Mouse (Mus musculus): Measurements from ENCODE around the gene Bola3. TPM values are rescaled to one million over a fixed set of nuclear protein-coding genes. Genes with fewer than 3 reads are reported as not detected.

Gene Bola3
- polyA plus RNA-seq, 1 experiment from 2014 or later, result 120 TPM

DNA sequence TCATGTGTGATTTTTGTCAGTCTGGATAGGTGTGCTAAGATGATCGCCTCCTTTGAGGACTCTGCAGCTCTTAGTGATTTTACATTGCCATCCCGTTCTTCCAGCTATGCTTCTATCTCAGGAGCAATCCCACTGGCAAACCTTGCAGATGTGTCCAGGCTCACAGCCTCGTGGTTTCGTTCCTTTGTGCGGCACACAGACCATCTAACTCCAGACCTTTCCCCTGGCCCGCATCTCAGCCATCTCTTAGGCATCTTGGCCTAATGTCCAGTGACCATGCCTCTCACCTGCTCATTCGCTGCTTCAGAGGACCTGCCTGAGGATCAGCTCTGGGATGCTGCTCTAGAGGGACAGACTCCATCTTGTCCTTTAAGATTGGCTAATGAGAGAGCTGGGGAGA is 1.2 kb downstream of the Bola3 start:
- peaks cover 14% of the 10 kb centered on the region for H3K4me1 ChIP-seq (ENCODE audit: insufficient read depth, low read depth, low read length)
- H3K36me3 ChIP-seq (ENCODE audit: insufficient read depth, low read length), result peaks cover 13% of the 10 kb centered on the region; the same call in 1 of the 2 replicates
- ATAC-seq (no peak), DNase-seq (ENCODE audit: low spot score) (no peak)
- H3K27ac ChIP-seq (ENCODE audit: low read length), result no peak overlapping the region
- 76% methylated on average over 7 of the region's 7 CpGs for WGBS
- H3K9ac ChIP-seq (replicated peaks; ENCODE audit: low read depth), result peak overlapping the region; percentile 90; the same call in 1 of the 2 replicates
- no peaks in the 10 kb centered on the region for H3K9me3 ChIP-seq (ENCODE audit: low read length)
- no peak for TF ChIP-seq EP300 (IDR thresholded peaks at IDR 0.05)
- no peak for TF ChIP-seq CTCF (IDR thresholded peaks at IDR 0.05)
- peak overlapping the region; percentile 86 for H3K4me2 ChIP-seq (replicated peaks; ENCODE audit: low read depth, low read length)
- H3K27me3 ChIP-seq (replicated peaks; ENCODE audit: insufficient read depth, low read length), result no peaks in the 10 kb centered on the region
- H3K4me3 ChIP-seq (ENCODE audit: low read depth, low read length), result 0 out of 2 replicates have a peak overlapping the region, but pooled peaks have one; percentile 72

DNA sequence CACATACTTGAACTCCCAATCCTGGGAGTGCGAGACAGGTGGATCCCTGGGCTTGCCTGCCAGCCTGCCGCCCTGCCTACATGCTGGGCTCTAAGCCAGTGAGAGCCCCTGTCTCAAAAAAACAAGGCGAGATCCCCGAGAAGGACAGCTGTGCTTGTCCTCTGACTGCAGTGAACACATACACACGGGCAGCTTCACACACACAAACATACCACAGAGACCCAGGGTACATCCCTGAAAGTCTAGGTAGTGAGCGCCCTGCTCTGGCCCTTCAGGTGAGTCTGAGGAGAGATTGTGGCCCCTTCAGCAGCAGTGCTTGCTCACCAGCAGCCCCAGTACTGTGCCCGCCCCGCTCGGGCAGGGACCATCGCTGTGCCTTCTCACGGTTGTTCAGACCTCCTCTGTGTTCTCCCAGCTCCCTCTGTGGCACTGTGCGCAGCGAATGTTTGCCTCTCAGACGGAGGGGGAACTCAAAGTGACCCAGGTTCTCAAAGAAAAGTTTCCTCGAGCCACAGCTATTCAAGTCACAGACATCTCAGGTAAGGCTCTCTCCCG is 2.0 kb downstream of the Bola3 start:
- no peak for DNase-seq (ENCODE audit: low spot score)
- no peak for TF ChIP-seq CTCF (IDR thresholded peaks at IDR 0.05)
- no peak for TF ChIP-seq EP300 (IDR thresholded peaks at IDR 0.05)
- H3K36me3 ChIP-seq (ENCODE audit: insufficient read depth, low read length), result peaks cover 13% of the 10 kb centered on the region; the same call in 1 of the 2 replicates
- H3K27ac ChIP-seq (ENCODE audit: low read length), result no peak overlapping the region
- H3K4me3 ChIP-seq (ENCODE audit: low read depth, low read length), result no peak overlapping the region
- 87% methylated on average over 16 of the region's 16 CpGs for WGBS
- peaks cover 14% of the 10 kb centered on the region for H3K4me1 ChIP-seq (ENCODE audit: insufficient read depth, low read depth, low read length)
- H3K9ac ChIP-seq (replicated peaks; ENCODE audit: low read depth), result no peak overlapping the region
- no peak for ATAC-seq
- no peak overlapping the region for H3K4me2 ChIP-seq (replicated peaks; ENCODE audit: low read depth, low read length)
- no peaks in the 10 kb centered on the region for H3K27me3 ChIP-seq (replicated peaks; ENCODE audit: insufficient read depth, low read length)
- H3K9me3 ChIP-seq (ENCODE audit: low read length), result no peaks in the 10 kb centered on the region

DNA sequence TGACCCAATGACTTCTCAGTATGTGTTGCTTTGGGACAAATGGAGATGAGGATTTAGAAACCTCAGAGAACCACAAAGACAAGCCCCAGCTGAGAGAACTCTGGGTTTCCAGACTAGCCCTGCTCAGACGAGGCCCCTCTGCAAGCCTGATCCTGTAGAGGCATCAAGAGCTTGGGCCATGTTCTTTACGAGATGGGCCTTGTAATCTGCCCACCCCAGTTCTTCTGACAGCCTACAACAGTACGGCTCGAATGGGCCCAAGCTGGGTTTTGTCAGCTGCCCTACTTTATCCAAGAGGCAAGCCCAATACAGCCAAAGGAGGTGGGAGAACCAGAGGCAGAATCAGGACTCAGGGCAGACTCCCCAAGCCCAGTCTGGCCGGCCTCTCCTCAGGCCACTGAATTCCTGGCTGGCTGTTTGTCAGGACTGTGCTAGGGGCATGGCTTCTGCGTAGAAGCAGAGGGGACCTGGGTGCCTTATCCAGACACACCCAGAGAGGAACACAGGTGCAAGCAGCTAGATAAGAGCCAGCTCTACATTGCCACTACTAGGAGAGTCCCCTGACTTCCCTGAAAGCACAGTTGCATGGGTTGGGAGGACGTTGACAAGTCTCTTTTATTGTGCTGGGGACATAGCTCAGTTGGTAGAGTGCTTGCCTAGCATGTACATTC is 2.7 kb downstream of the Bola3 start:
- no peak overlapping the region for H3K9ac ChIP-seq (replicated peaks; ENCODE audit: low read depth)
- peaks cover 13% of the 10 kb centered on the region; the same call in 1 of the 2 replicates for H3K36me3 ChIP-seq (ENCODE audit: insufficient read depth, low read length)
- no peak overlapping the region for H3K4me2 ChIP-seq (replicated peaks; ENCODE audit: low read depth, low read length)
- no peaks in the 10 kb centered on the region for H3K9me3 ChIP-seq (ENCODE audit: low read length)
- H3K27me3 ChIP-seq (replicated peaks; ENCODE audit: insufficient read depth, low read length), result no peaks in the 10 kb centered on the region
- no peak for ATAC-seq
- H3K27ac ChIP-seq (ENCODE audit: low read length), result no peak overlapping the region
- no peak overlapping the region for H3K4me3 ChIP-seq (ENCODE audit: low read depth, low read length)
- DNase-seq (ENCODE audit: low spot score), result no peak
- TF ChIP-seq CTCF (IDR thresholded peaks at IDR 0.05) (no peak), EP300 (IDR thresholded peaks at IDR 0.05) (no peak)
- 76% methylated on average over 7 of the region's 7 CpGs for WGBS
- peaks cover 14% of the 10 kb centered on the region for H3K4me1 ChIP-seq (ENCODE audit: insufficient read depth, low read depth, low read length)

DNA sequence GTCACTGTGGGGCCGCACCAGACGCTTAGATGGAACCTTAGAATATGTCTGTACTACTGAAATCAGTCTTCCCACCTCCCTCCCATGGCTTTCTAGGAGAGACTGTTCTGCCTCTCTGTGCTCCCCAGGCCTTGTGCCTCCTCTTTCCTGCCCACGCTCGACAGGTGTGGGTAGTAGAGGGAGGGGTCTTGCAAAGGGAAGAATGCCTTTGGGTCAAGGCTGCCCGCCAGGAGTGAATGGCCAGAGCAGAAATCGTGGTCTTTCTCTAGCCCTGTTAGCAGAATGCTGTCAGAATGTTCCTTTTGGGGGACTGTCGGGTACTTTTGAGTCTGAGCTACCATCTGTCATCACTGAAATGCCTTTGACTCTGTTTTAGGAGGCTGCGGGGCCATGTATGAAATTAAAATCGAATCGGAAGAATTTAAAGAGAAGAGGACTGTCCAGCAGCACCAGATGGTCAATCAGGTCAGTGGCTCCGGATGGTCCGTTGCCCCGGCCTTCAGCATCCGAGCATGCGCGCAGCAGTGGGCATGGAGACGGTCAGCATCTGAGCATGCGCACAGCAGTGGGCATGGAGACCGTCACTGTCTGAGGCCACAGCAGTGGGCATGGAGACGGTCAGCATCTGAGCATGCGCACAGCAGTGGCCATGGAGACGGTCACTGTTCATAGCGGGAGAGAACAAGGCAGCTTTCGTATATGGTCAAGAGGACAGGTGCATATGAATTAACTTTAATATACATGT is 3.9 kb downstream of the Bola3 start:
- Histone ChIP-seq H3K4me3 (ENCODE audit: low read depth, low read length) (no peak overlapping the region), H3K4me1 (ENCODE audit: insufficient read depth, low read depth, low read length) (peaks cover 14% of the 10 kb centered on the region), H3K4me2 (replicated peaks; ENCODE audit: low read depth, low read length) (no peak overlapping the region), H3K9ac (replicated peaks; ENCODE audit: low read depth) (no peak overlapping the region), H3K36me3 (ENCODE audit: insufficient read depth, low read length) (peaks cover 13% of the 10 kb centered on the region; the same call in 1 of the 2 replicates), H3K27me3 (replicated peaks; ENCODE audit: insufficient read depth, low read length) (no peaks in the 10 kb centered on the region), H3K9me3 (ENCODE audit: low read length) (no peaks in the 10 kb centered on the region), H3K27ac (ENCODE audit: low read length) (no peak overlapping the region)
- DNase-seq (ENCODE audit: low spot score) (no peak), ATAC-seq (no peak)
- TF ChIP-seq EP300 (IDR thresholded peaks at IDR 0.05), result no peak
- TF ChIP-seq CTCF (IDR thresholded peaks at IDR 0.05), result no peak
- 93% methylated on average over 24 of the region's 24 CpGs for whole genome bisulfite sequencing

DNA sequence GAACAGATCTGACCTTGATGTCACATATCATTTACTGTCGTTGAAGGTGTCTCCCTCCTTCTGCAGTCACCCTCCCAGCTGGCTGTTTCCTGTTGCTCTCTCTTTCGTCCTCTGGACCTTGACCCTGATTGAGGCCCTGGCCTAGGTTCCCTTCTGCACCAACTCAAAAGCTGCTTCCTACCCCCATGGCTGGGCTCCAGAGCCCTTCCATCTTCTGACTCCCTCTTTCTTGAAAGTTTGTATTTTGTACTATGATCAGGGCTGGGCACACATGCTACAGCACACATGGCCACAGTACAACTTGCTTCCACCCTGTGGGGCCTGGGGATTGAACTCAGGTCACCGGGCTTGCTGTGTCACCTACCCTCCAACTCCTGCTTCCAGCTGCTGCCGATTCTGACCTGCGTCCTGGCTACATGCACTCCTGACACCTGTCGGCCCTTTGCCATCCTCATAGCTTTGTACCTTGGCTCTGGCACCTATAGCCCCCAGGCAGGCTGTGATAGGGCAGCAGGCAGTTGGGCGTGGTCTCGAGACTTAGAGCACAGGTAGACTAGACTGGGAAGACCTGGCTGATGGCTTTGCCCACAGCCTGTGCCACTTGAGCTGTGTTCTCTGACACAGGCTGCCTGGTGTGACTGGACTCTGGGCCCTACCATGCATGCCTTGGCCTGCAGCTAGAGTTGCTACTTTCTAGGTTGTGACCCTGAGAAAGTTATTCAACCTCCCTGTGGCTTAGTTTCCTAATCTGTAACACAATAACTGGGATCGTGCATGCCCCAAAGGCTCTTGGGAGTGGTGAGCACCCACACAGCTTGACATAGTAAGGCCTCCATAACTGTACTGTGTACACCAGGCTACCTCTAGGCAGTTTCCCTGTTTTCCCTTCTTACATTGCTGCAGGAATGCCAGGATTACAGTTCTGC is 6.2 kb downstream of the Bola3 start:
- H3K9ac ChIP-seq (replicated peaks; ENCODE audit: low read depth), result no peak overlapping the region
- no peaks in the 10 kb centered on the region for H3K9me3 ChIP-seq (ENCODE audit: low read length)
- no peak for TF ChIP-seq EP300 (IDR thresholded peaks at IDR 0.05)
- peaks cover 3% of the 10 kb centered on the region for H3K4me1 ChIP-seq (ENCODE audit: insufficient read depth, low read depth, low read length)
- 80% methylated on average over 9 of the region's 9 CpGs for WGBS
- ATAC-seq (no peak), DNase-seq (ENCODE audit: low spot score) (no peak)
- H3K27ac ChIP-seq (ENCODE audit: low read length), result no peak overlapping the region
- no peak overlapping the region for H3K4me2 ChIP-seq (replicated peaks; ENCODE audit: low read depth, low read length)
- H3K36me3 ChIP-seq (ENCODE audit: insufficient read depth, low read length), result peaks cover 13% of the 10 kb centered on the region; the same call in 1 of the 2 replicates
- no peak overlapping the region for H3K4me3 ChIP-seq (ENCODE audit: low read depth, low read length)
- H3K27me3 ChIP-seq (replicated peaks; ENCODE audit: insufficient read depth, low read length), result no peaks in the 10 kb centered on the region
